Mouse (Mus musculus): ENCODE measurements around the gene Gtf3a.
"Not testable (repeated sequence)": the region's sequence is repeated elsewhere in the genome, so short reads cannot be mapped to it uniquely, and the experiment has no call there.

Gene Gtf3a

DNA sequence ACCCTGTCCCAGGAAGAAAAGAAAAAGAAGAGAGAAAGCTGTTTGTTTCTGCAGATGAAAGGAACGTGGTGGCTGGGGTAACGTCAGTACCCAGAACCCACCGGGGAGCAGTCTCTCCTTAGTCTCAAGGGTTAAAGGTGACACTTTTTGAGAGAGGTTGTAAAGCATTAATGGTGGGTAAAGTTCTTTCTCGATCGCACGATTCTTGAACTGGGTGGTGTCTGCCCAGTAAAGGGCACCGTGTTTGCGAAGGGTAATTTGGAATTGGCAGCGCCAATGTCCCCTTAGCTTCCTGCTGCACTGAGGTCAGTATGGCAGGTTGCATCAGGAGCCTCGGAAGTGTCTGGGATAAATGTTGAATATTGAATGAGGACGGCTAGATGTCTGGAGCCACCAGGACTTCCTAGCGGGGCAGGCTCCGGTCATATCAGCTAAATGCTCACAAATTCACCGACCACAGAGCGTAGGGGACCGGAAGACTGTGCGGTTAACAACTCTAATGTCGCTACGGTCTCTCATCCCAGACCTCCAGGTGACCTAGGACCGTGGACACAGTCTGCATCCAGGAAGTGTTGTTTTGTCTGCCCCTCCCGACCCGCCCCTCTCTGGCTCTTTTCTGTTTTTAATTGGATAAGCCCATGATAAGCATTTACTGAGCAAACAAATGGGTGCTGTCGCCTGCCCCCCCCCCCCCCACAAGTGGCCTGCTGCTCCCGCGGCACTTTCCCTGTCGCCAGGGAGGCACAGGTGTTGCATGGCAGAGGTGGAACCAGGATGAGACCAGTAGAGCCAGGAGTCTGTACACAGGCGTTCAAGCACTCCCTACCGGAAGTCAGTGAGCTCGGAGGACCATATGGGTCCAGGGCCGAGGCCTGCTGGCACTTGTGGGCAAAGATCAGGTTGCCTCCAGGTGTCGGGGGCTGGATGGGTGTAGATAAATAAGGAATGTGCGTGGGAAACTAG is 10.6 kb upstream of the Gtf3a start:
- no peak for DNase-seq (ENCODE audit: low read depth)

- peak; percentile 32 for DNase-seq (ENCODE audit: low read depth)
These were observed 9.2 kb upstream of the Gtf3a start for GRCm38 (mm10) chr5:146939109-146939796.

GRCm38 (mm10) chr5:146940219-146940618 is 8.2 kb upstream of the Gtf3a start:
- peak; percentile 69 for DNase-seq (ENCODE audit: low read depth)

DNA sequence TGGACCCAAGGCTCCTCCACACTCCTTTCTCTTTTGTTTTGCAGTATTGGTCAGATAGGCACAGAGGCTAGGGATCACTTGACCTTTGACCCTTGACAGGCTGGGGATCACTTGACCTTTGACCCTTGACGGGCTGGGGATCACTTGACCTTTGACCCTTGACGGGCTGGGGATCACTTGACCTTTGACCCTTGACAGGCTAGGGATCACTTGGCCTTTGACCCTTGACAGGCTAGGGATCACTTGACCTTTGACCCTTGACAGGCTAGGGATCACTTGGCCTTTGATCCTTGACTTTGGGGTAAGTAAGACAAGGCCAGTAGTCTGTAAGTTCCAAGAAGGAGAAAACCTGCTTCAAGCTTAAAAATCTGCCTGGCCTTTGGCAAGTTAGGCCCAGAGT is 6.5 kb upstream of the Gtf3a start:
- DNase-seq (ENCODE audit: low read depth), result not testable (repeated sequence)

- DNase-seq (ENCODE audit: low read depth), result no peak
These were observed 5.5 kb upstream of the Gtf3a start for GRCm38 (mm10) chr5:146942965-146943364.

DNA sequence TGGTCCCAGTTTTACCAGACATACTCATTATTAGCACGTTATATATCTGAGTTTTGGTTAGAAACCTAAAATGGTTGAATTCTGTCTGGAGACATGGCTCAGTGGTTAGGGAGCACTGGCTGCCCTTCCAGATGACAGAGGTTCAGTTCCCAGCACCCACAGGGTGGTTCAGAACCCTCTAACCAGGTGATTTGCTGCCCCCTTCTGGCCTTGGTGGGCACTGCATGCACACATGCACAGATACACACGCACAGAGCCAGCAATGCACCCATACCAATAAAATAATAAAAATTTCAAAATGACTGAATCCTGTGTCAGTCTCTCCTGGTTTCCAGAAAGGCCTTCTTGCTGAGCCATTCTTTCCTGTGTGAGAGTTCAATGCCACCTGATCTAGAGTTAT is 3.9 kb upstream of the Gtf3a start:
- DNase-seq (ENCODE audit: low read depth), result no peak

- DNase-seq (ENCODE audit: low read depth), result no peak
These were observed 1.8 kb upstream of the Gtf3a start for GRCm38 (mm10) chr5:146946682-146947081.

DNA sequence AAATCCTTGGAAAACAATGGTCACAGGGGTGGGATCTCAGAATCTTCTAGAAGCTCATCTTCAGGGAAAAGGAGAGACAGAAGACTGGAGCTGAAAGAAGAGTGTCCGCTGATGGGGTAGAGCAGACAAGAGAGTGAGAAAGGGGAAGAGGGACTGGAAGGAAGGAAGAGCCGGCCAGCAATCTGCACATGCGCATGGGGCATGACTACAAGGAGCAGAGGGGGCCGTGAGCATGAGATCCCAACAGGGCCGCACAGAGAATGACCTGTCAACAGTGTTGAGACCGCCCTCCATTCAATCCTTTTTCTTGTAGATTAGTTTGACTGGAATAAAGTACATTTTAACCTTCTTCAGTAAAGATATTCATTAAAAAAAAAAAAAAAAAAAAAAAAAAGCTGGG is 960 bp upstream of the Gtf3a start:
- DNase-seq (ENCODE audit: low read depth), result no peak

DNA sequence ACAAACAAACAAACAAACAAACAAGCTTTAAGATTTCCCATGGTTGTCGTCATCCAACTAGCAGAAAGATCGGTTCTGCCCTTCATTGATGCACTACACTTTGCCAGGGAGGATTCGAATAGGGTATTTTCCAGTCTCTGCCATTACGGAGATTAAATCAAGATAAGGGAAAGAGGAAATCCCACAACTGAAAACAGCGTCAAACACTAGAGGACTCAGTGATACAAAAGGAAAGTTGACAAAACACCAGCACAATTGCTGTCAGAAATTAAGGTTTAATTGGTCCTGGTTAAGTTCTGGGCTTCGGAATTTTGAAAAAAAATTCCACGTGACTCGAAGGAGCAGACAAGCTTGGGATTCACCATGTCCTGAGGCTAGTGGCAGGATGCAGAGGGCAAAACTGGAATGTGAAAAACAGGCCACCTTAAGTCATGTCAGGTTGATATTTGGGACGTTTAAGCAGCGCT is 383 bp upstream of the Gtf3a start:
- no peak for DNase-seq (ENCODE audit: low read depth)

GRCm38 (mm10) chr5:146954576-146954975 is 6.1 kb downstream of the Gtf3a start:
- no peak for DNase-seq (ENCODE audit: low read depth)

GRCm38 (mm10) chr5:146955651-146956050 is 7.2 kb downstream of the Gtf3a start:
- no peak for DNase-seq (ENCODE audit: low read depth)

- no peak for DNase-seq (ENCODE audit: low read depth)
These were observed 8.2 kb downstream of the Gtf3a start for GRCm38 (mm10) chr5:146956678-146957077.

DNA sequence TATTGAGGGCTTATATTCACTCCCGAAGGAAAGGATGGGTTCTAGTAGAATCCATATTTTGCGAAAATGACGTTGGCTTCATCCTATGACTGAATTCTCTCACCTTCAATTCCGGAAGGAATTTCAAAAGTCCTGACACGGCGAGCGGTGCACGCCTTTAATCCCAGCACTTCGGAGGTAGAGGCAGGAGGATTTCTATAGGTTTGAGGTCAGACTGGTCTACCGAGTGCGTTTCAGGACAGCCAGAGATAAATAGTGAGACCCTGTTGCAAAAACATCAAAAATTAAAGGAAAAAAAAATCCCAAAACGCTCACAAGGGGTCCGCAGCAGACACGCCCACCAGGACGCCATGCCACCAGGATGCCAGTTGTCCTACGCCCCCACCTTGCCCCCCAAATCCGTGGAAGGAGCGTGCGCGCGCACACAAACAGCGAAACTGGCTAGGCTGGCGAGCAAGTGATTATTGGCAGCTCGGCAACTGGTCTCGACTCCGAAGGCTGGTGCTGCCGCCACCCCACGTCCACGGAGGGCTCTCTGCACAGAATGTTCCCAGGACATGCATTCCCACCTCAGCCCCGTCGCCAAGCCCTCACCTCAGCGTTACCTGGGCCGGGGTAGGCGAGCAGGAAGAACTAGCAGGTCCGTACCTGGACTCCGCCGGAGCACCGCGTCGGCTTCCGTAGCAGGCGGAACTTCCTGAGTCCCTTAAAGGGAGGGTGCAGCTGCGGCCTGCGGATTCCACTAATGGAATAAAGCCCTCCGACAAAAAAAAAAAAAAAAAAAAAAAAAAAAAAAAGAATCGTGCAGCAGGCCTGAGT is 14.9 kb downstream of the Gtf3a start, which contains the start of gene Mtif3:
Gene Mtif3, minus strand, starts transcription at position 683 of the 819 bp plus-strand sequence.
- DNase-seq (ENCODE audit: low read depth), result peak; percentile 90

GRCm38 (mm10) chr5:146963937-146964278 is 15.5 kb downstream of the Gtf3a start:
- DNase-seq (ENCODE audit: low read depth), result no peak

DNA sequence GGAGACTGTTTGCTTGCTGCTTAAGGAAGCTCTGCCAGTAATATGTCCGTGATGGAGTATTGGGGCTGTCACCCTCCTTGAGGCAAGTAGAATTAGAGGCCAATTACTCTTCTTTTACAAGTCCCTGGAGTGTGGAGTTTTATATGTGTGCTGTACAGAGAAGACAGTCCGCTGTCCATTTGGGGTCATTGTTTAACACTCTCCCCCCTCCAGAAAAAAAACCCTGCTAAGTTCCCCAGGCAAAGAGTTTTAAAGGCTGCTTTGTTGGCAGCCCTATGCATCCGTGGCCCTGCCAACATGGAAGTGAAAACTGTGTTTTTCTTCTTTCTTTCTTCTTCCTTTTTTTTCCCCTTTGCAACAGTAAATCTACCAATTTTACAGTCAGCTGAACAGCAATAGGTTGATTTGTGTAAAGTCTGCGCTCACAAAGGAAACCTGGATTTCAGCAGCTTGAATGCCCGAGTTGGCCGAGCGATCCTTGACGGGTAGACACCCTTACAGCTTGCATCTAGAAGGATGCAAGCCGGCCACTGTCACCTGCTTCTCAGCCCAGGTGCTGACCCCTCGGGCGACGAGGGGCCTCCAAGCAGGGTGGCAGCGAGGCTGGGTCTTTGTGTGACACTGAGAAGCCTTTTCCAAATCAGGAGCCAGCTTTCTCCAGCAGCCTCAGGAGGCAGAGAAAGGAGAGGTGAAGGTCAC is 20.4 kb downstream of the Gtf3a start:
- no peak for DNase-seq (ENCODE audit: low read depth)

GRCm38 (mm10) chr5:146971776-146972561 is 23.5 kb downstream of the Gtf3a start:
- DNase-seq (ENCODE audit: low read depth), result no peak

DNA sequence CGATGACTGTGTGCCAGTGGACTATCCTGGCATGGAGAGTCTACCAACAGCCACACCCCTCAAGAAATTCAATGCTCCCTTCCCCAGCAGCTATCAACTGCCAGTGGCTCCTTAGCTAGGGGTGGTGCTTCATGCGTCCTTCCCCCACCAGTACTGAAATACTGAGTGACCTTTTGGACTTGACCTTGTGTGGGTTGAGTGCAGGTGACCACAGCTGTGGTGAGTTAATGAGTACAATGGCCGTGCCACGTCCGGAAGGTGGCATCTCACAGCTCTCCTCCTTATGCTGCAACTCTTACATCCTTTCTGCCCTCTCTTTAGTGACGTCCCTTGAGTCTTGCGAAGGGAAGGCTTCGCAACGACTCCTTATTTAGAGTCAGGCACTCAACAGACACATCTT is 24.9 kb downstream of the Gtf3a start:
- DNase-seq (ENCODE audit: low read depth), result no peak

GRCm38 (mm10) chr5:146973858-146974780 is 25.7 kb downstream of the Gtf3a start:
- DNase-seq (ENCODE audit: low read depth), result peak; percentile 22

DNA sequence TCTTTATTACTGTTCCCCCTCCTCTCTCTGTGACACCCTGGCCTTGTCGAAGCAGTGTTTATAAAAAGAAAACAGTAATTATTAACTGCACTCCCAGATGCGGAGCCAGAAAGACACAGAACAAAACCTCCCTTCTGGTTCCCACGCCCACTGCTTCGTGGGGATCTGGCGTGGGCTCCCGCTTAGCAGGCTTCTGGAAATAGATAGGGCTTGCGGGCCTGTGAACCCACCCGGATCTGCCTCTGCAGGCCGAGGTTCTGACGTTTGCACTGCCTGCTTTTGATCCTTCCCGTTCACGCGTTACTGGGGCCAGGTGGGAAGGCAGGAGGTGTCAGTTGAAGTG is 26.3 kb downstream of the Gtf3a start:
- DNase-seq (ENCODE audit: low read depth), result no peak

- DNase-seq (ENCODE audit: low read depth), result no peak
These were observed 32.9 kb downstream of the Gtf3a start for GRCm38 (mm10) chr5:146981376-146981775.
